Mouse (Mus musculus): Measurements from ENCODE around the gene Ephx3.

GRCm38 (mm10) chr17:32165803-32166595 is 23.4 kb downstream of the Ephx3 start:
- TF ChIP-seq POLR2A (IDR thresholded peaks at IDR 0.05; ENCODE audit: extremely low read depth, insufficient read depth, low read length), result no peak
- TF ChIP-seq CTCF (IDR thresholded peaks at IDR 0.05; ENCODE audit: extremely low read depth, insufficient read depth, low read length), result no peak

Data from cortical plate, adult 2 months (tissue).